Mouse (Mus musculus): ENCODE measurements around the gene Bcl2. TPM values are rescaled to one million over a fixed set of nuclear protein-coding genes. Genes with fewer than 3 reads are reported as not detected.
"Not testable (repeated sequence)": the region's sequence is repeated elsewhere in the genome, so short reads cannot be mapped to it uniquely, and the experiment has no call there.

Bcl2 gene
- polyA plus RNA-seq, 1 experiment from 2014 or later, result 11.3 TPM

DNA sequence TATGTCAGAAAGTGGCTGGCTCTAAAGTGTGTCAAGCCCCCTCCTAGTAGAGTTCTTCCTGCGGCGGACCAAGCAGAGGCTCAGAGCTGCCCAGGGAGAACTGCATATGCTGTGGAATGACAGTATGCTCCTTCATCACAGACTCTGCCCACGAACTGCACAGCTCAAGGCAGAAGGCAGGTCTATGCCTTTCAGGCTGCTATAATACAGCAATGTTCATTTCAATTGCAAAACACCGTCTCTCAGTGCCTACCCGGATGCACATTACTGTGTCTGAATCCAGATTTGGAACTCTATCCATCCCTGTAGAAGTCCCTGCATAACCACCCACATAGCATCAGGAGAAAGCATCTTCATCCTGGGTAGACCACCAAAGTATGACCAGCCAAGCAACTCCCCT is 25.7 kb upstream of the Bcl2 start:
- Histone ChIP-seq H3K36me3 (peaks cover 4% of the 10 kb centered on the region; the same call in 1 of the 2 replicates), H3K4me2 (replicated peaks) (no peak overlapping the region), H3K9ac (replicated peaks) (no peak overlapping the region), H3K4me3 (no peak overlapping the region), H3K9me3 (no peaks in the 10 kb centered on the region), H3K27me3 (no peaks in the 10 kb centered on the region), H3K4me1 (no peaks in the 10 kb centered on the region), H3K27ac (replicated peaks) (no peak overlapping the region)
- 88% methylated on average over 5 of the region's 5 CpGs for WGBS
- no peak for ATAC-seq (ENCODE audit: low FRiP score, low read depth)

- no peak for ATAC-seq (ENCODE audit: low FRiP score, low read depth)
- 88% methylated on average over 3 of the region's 3 CpGs for WGBS
- Histone ChIP-seq H3K4me2 (replicated peaks) (no peak overlapping the region), H3K36me3 (peaks cover 4% of the 10 kb centered on the region; the same call in 1 of the 2 replicates), H3K27ac (replicated peaks) (no peak overlapping the region), H3K9ac (replicated peaks) (no peak overlapping the region), H3K4me3 (no peak overlapping the region), H3K9me3 (no peaks in the 10 kb centered on the region), H3K27me3 (no peaks in the 10 kb centered on the region), H3K4me1 (no peaks in the 10 kb centered on the region)
These were observed 24.0 kb upstream of the Bcl2 start for GRCm38 (mm10) chr1:106738092-106738491.

- H3K4me3 ChIP-seq, result no peak overlapping the region
- no peak overlapping the region for H3K4me2 ChIP-seq (replicated peaks)
- H3K27me3 ChIP-seq, result no peaks in the 10 kb centered on the region
- ATAC-seq (ENCODE audit: low FRiP score, low read depth), result no peak
- 92% methylated on average over 8 of the region's 8 CpGs for WGBS
- H3K36me3 ChIP-seq, result peaks cover 4% of the 10 kb centered on the region; the same call in 1 of the 2 replicates
- H3K27ac ChIP-seq (replicated peaks), result no peak overlapping the region
- H3K4me1 ChIP-seq, result no peaks in the 10 kb centered on the region
- H3K9me3 ChIP-seq, result no peaks in the 10 kb centered on the region
- no peak overlapping the region for H3K9ac ChIP-seq (replicated peaks)
These were observed 22.1 kb upstream of the Bcl2 start for GRCm38 (mm10) chr1:106736211-106736610.

DNA sequence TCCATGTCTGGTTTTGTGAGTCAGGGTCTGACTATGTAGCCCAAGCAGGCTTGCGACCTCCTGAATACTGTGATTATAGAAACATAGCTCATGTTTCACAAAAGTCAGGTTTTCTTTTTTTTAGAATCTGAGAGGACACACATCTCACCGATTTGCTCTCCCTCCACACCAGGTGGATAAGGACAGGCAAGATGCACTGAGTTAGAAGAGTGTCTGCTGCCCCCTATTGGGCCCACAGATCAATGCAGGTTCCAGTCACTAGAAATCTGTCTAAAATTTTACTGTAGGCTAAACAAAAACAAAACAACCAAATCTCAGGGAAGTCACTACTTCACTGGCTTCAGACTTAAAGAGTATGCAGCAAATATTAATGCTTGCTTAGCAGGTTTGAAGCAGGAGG is 21.5 kb upstream of the Bcl2 start:
- no peak overlapping the region for H3K4me3 ChIP-seq
- H3K36me3 ChIP-seq, result peaks cover 4% of the 10 kb centered on the region; the same call in 1 of the 2 replicates
- WGBS, result 68% methylated on average over 2 of the region's 2 CpGs
- H3K9me3 ChIP-seq, result no peaks in the 10 kb centered on the region
- no peak for ATAC-seq (ENCODE audit: low FRiP score, low read depth)
- H3K9ac ChIP-seq (replicated peaks), result no peak overlapping the region
- no peaks in the 10 kb centered on the region for H3K27me3 ChIP-seq
- no peak overlapping the region for H3K27ac ChIP-seq (replicated peaks)
- no peaks in the 10 kb centered on the region for H3K4me1 ChIP-seq
- H3K4me2 ChIP-seq (replicated peaks), result no peak overlapping the region

GRCm38 (mm10) chr1:106722061-106722460 is 8.0 kb upstream of the Bcl2 start:
- 0 out of 2 replicates have a peak, but pooled peaks cover 4% of the 10 kb centered on the region for H3K4me1 ChIP-seq
- no peaks in the 10 kb centered on the region for H3K9me3 ChIP-seq
- WGBS, result 19% methylated on average over 5 of the region's 5 CpGs
- no peak overlapping the region for H3K27ac ChIP-seq (replicated peaks)
- H3K4me2 ChIP-seq (replicated peaks), result no peak overlapping the region
- no peak overlapping the region for H3K9ac ChIP-seq (replicated peaks)
- H3K27me3 ChIP-seq, result no peaks in the 10 kb centered on the region
- no peak for ATAC-seq (ENCODE audit: low FRiP score, low read depth)
- no peaks in the 10 kb centered on the region for H3K36me3 ChIP-seq
- H3K4me3 ChIP-seq, result no peak overlapping the region

- H3K4me2 ChIP-seq (replicated peaks); H3K9me3 ChIP-seq; H3K36me3 ChIP-seq; ATAC-seq (ENCODE audit: low FRiP score, low read depth); H3K9ac ChIP-seq (replicated peaks); H3K4me3 ChIP-seq; H3K27ac ChIP-seq (replicated peaks): not testable (repeated sequence)
- Histone ChIP-seq H3K4me1 (0 out of 2 replicates have a peak, but pooled peaks cover 10% of the 10 kb centered on the region), H3K27me3 (peaks cover 17% of the 10 kb centered on the region)
- 75% methylated on average over 7 of the region's 7 CpGs for WGBS
These were observed 3.7 kb upstream of the Bcl2 start for GRCm38 (mm10) chr1:106717736-106718135.

DNA sequence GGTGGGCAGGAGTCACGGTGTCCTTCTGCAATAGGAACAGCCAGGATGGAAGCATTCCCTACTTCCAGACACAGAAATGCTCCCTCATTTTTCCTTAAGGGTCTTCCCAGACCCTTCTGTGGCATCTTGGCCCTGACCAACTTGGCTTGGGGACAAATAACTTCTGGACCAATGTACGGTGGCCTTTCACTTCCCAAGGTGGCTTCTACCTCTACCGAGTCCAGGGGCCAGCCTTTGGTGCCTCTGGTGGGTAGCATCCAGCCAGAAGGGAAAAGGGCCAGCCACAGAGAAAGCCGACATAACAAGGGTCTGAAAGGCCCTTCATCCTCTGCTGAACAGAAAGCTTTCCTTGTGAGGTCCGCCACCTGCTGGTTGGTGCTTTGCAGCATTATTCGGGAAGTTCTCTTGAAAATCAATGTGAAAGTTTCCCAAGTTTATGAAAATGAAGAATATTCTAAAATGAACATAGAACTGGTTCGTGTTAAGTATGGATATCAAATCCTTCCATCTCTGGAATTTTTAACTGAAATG is 3.1 kb upstream of the Bcl2 start:
- no peak overlapping the region for H3K27ac ChIP-seq (replicated peaks)

GRCm38 (mm10) chr1:106716141-106716540 is 2.1 kb upstream of the Bcl2 start:
- no peak for ATAC-seq (ENCODE audit: low FRiP score, low read depth)
- Histone ChIP-seq H3K36me3 (no peaks in the 10 kb centered on the region), H3K27me3 (peaks cover 25% of the 10 kb centered on the region), H3K4me2 (replicated peaks) (no peak overlapping the region), H3K27ac (replicated peaks) (no peak overlapping the region), H3K9me3 (no peaks in the 10 kb centered on the region), H3K9ac (replicated peaks) (no peak overlapping the region), H3K4me1 (peaks cover 21% of the 10 kb centered on the region), H3K4me3 (no peak overlapping the region)
- WGBS, result 91% methylated on average over 3 of the region's 3 CpGs

More for the DNA sequence above, 3.1 kb upstream of the Bcl2 start:
- no peak overlapping the region for H3K4me2 ChIP-seq (replicated peaks)
- peaks cover 14% of the 10 kb centered on the region for H3K4me1 ChIP-seq
- no peak overlapping the region for H3K9ac ChIP-seq (replicated peaks)
- peaks cover 22% of the 10 kb centered on the region for H3K27me3 ChIP-seq
- WGBS, result 28% methylated on average over 7 of the region's 7 CpGs
- H3K36me3 ChIP-seq, result no peaks in the 10 kb centered on the region
- H3K4me3 ChIP-seq, result no peak overlapping the region
- H3K9me3 ChIP-seq, result no peaks in the 10 kb centered on the region
- ATAC-seq (ENCODE audit: low FRiP score, low read depth), result no peak

DNA sequence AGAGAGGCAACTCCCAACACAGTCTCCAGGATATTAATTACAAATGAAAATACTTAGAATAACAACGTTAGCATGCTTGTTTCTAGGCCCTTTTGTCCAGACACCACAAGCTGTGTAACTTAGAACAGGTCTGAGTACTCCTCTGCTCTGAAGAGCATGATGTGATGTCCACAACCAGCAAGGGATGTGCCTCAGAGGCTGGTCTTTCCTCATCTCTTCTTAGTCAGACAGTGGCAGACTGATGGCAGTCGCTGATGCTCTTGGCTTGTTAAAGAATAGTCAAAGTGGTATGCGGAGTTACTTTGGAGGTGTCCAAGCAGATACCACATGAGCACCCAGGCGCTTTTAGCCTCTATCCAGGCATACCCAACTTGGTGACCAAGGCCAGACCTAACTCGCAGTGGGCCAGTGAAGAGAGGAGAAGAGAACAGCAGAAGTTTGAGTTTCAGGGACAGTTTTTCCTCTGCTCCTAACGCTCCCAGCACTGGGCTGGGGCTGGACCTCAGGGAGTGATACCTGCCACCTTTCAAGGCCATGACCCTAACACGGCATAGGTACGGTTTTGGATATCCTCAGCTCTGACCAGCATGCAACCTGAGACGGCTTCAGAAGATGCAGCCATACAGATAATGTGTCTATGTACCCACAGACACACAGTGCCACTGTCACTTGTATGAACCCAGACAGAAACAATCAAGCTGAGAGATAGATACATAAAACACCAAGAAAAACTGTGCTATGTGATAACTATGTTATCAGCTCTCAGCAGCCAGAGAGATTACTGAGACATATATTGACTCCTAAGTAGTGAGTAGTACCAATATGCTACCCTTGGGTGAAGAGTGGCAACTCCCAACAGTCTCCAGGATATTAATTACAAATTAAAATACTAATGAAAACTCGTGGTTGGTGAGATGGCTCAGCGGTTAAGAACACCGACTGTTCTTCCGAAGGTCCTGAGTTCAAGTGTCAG is 1.3 kb upstream of the Bcl2 start:
- Histone ChIP-seq H3K9me3 (no peaks in the 10 kb centered on the region), H3K27ac (replicated peaks) (no peak overlapping the region), H3K27me3 (peaks cover 25% of the 10 kb centered on the region), H3K36me3 (no peaks in the 10 kb centered on the region), H3K4me1 (peaks cover 21% of the 10 kb centered on the region), H3K4me3 (no peak overlapping the region), H3K4me2 (replicated peaks) (peak overlapping the region; percentile 81), H3K9ac (replicated peaks) (no peak overlapping the region)
- WGBS, result 88% methylated on average over 13 of the region's 13 CpGs
- no peak for ATAC-seq (ENCODE audit: low FRiP score, low read depth)

- H3K4me1 ChIP-seq, result peaks cover 21% of the 10 kb centered on the region
- H3K9me3 ChIP-seq, result no peaks in the 10 kb centered on the region
- peak overlapping the region; percentile 81 for H3K4me2 ChIP-seq (replicated peaks)
- peak overlapping the region; percentile 89 for H3K9ac ChIP-seq (replicated peaks)
- H3K4me3 ChIP-seq, result peak overlapping the region; percentile 77
- peak; percentile 82 for ATAC-seq (ENCODE audit: low FRiP score, low read depth)
- WGBS, result 4% methylated on average over 21 of the region's 21 CpGs
- peaks cover 25% of the 10 kb centered on the region for H3K27me3 ChIP-seq
- peak overlapping the region; percentile 86 for H3K27ac ChIP-seq (replicated peaks)
- no peaks in the 10 kb centered on the region for H3K36me3 ChIP-seq
These were observed 482 bp upstream of the Bcl2 start for GRCm38 (mm10) chr1:106714530-106714981.

- ATAC-seq (ENCODE audit: low FRiP score, low read depth), result no peak
- Histone ChIP-seq H3K4me3 (peak overlapping the region; percentile 77), H3K27me3 (peaks cover 25% of the 10 kb centered on the region), H3K36me3 (no peaks in the 10 kb centered on the region), H3K4me2 (replicated peaks) (peak overlapping the region; percentile 81), H3K9ac (replicated peaks) (peak overlapping the region; percentile 45; the same call in 1 of the 2 replicates), H3K9me3 (no peaks in the 10 kb centered on the region), H3K4me1 (peaks cover 24% of the 10 kb centered on the region), H3K27ac (replicated peaks) (no peak overlapping the region)
- WGBS, result 7% methylated on average over 22 of the region's 22 CpGs
These were observed 1.7 kb downstream of the Bcl2 start for GRCm38 (mm10) chr1:106712330-106712729.

Measured in midbrain, embryonic 12.5 days (tissue).